8 mouse cellular contexts compared by ENCODE assay signal in the genomic region with DNA sequence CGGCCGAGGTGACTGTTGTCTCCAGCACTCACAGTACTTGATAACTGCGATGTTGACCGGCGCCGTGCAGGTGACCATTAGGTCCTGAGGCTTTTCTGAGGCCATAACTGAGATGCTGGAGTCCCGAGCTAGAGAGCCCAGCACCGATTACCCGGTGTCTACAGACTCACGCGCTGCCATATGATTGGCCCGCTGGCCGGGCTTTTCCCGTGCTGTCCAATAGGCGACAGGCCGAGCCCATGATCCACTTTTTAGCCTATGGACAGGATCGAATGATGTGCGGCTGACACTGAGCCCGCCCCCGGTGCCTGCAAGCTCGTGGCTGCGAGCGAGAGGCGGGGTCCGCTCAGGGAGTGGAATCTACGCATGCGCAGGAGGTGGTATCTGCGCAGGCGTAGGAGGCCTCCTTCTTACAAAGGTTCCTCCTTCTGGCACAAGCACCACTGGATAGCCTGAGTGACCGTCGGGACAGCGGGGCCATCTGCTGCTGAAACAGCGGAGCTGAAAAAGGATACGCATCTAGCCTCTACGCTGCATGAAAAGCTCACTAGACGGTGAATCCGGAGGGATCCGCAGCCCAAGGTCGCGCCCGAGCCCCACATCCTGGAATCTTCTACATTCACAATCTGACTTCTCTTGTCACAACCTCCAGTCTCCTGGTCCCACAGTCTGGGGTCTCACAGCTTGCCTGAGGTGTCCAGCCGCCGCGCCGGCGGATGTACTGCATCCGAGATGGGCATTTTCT. TPM values are rescaled to one million over a fixed set of nuclear protein-coding genes. Genes with fewer than 3 reads are reported as not detected.
A peak's percentile ranks its signal among the peaks of the same experiment; 100 is the strongest.
DNase-seq lines count a peak whose midpoint lies in the region; ATAC-seq lines count a peak whose summit lies in the region.

A gene (minus strand): TSS at position 161 of the 745 bp plus-strand sequence.

- peak; percentile 97 for ATAC-seq in intestine, embryonic 14.5 days (replicated peaks; ENCODE audit: low FRiP score, low TSS enrichment, low read depth)

- H3K36me3 ChIP-seq in intestine, embryonic 14.5 days (ENCODE audit: control insufficient read depth, insufficient read depth, low read length), result peaks cover 11% of the 10 kb centered on the region; the same call in 1 of the 2 replicates

- peak; percentile 93 to 95 for DNase-seq in adrenal gland, adult 18-20 months (ENCODE audit: low spot score in 2 of 2)
- peak; percentile 100 for DNase-seq in embryo, embryonic 11 days
- DNase-seq in gastrocnemius, postnatal 25 days, result peak; percentile 100
- DNase-seq in intestine, embryonic 14.5 days (ENCODE audit: low spot score), result peak; percentile 96
- peak; percentile 99 to 100 for DNase-seq in left cerebral cortex, postnatal 14 days (ENCODE audit: low spot score in 2 of 2)
- DNase-seq in mesoderm, embryonic 11.5 days (ENCODE audit: low read depth, low spot score), result peak; percentile 100
- DNase-seq in right cerebral cortex, postnatal 36 days (ENCODE audit: low spot score in 2 of 2), result peak; percentile 99 to 100
- DNase-seq in yolk sac, embryonic 10.5 days (ENCODE audit: low spot score), result peak; percentile 99

- intact Hi-C loops in left cerebral cortex, postnatal 14 days (cut with DNase I), result no loop called here

- H3K27me3 ChIP-seq in intestine, embryonic 14.5 days (replicated peaks; ENCODE audit: control insufficient read depth, insufficient read depth, low read length), result no peaks in the 10 kb centered on the region

- peak within 1 kb of the TSS; percentile 74 for H3K9ac ChIP-seq in intestine, embryonic 14.5 days (ENCODE audit: low read length)

- H3K4me1 ChIP-seq in intestine, embryonic 14.5 days (replicated peaks; ENCODE audit: control insufficient read depth, insufficient read depth, low read length), result peaks cover 21% of the 10 kb centered on the region

- peak within 1 kb of the TSS; percentile 82 for H3K4me2 ChIP-seq in intestine, embryonic 14.5 days (ENCODE audit: low read length)

- no peaks in the 10 kb centered on the region for H3K9me3 ChIP-seq in intestine, embryonic 14.5 days (ENCODE audit: control insufficient read depth, low read length)

- WGBS in intestine, embryonic 14.5 days, result 1% methylated on average over 47 of the region's 47 CpGs

- H3K4me3 ChIP-seq in intestine, embryonic 14.5 days (ENCODE audit: low read depth, low read length), result peak within 1 kb of the TSS; percentile 81

- peak within 1 kb of the TSS; percentile 96 for H3K27ac ChIP-seq in intestine, embryonic 14.5 days (ENCODE audit: low read depth)

RNA-seq across cellular contexts. Expression of the gene that starts here (rescaled TPM):
- 10 to 100 TPM; 20.1 to 20.3 TPM for total RNA-seq in adrenal gland, adult 18-20 months (2021)
- total RNA-seq in gastrocnemius, postnatal 25 days (2021), result 1 to 10 TPM; 4.2 to 5.2 TPM
- 52.6 and 60.2 TPM in 2 replicates for polyA plus RNA-seq in intestine, embryonic 14.5 days (2014; fragmentation: Nextera tagmentation; extraction: Ambion mirVana)
- total RNA-seq in left cerebral cortex, postnatal 14 days (2021), result 10 to 100 TPM; 32.7 to 34.4 TPM

Comparison
In these comparisons a context has a peak if more than half of its experiments do, and no peak if none do; other contexts are left out.
1. Peak in every context shown above with its lines: DNase-seq, ATAC-seq, H3K4me3 ChIP-seq and H3K27ac ChIP-seq.